Mouse (Mus musculus): ENCODE results near the gene Npr3.
"Not testable (repeated sequence)": the region's sequence is repeated elsewhere in the genome, so short reads cannot be mapped to it uniquely, and the experiment has no call there.

Gene Npr3

DNA sequence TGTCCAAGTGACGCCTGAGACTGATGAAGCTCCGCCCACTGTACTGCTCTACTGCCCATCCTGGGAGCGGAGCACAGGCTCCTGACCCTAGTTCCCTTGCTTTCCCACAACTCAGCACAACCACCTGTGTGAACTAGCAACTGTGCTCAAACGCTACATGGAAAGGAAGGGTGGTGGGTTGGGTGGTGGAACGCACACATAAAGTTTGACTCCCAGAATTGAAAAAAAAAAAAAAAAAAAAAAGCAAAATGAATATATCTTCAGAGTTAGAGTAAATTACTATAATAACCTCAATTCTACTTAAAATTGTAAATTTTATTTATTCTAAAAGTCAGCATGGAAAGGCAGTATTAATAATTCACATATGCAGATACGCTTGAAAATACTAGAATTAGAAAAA lies 25.3 kb downstream of the Npr3 start:
- no peak for DNase-seq (ENCODE audit: low spot score)

DNA sequence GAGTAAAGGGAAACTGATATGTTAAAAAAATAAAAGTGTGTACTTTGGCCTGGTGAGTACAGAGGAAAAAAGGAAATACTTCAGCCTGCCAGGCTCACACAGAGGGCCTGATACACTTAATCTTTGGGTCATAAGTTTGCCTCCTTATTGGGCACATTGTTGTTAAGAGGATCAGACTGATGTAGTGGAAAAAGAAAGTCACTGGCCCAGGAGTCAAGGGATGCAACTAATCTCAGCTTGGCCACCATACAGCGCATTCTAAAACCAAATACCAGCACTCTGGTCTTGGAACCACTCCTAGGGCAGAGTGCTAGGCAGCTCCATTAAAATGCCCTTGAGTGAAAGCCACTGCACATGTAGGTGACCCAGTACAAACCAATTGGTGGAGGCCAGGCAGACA lies 28.8 kb downstream of the Npr3 start:
- DNase-seq (ENCODE audit: low spot score), result no peak

DNA sequence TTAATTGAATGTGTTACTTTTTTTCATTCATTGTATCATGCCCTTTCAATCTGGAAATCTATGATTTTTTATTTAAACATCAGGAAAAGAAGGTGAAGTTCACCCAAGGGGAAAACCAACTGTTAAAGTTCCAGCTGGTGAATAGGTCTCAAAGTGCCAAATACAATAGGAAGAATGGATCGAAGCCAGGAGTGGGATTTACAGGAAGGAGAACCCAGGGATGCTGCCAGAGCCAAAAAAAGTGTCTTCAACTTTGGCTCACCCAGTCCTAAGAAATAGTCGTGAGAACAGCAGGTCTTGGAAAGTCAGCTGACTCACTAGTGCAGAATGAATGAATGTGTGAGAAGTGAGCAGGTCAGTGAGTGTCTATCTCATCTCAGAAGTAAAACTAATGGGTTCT lies 29.8 kb downstream of the Npr3 start:
- DNase-seq (ENCODE audit: low spot score), result no peak

DNA sequence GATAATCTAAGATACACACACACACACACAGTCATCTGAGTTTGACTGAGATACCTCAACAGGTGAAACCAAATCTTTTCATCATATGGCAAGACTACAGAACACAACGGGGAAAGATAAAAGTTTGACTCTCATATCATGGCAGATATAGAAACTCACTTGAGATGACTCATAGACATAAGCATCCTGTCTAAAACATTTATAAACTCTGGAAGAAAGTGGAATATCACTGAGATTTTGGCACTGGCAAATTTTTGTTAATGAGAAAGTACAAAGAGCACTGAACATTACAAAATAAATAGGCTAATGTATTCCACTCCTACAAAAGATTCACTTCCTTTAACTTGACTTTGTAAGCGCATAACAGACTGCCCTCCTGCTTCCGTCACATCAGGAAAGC lies 40.2 kb downstream of the Npr3 start:
- no peak for DNase-seq (ENCODE audit: low spot score)

DNA sequence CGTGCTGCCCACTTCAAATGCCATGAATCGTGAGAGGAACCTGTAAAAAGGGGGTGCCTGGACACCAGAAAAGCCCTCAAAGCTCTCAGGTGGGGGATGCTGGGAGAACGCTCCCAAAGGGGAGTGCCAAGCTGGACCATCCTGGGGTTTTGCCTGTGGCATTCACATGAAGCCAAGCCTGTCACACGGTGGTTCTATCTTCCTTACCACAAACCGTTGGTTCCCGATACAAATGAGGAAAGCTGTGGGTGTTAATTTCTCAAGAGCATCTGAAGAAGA lies 43.6 kb downstream of the Npr3 start:
- DNase-seq (ENCODE audit: low spot score), result no peak

DNA sequence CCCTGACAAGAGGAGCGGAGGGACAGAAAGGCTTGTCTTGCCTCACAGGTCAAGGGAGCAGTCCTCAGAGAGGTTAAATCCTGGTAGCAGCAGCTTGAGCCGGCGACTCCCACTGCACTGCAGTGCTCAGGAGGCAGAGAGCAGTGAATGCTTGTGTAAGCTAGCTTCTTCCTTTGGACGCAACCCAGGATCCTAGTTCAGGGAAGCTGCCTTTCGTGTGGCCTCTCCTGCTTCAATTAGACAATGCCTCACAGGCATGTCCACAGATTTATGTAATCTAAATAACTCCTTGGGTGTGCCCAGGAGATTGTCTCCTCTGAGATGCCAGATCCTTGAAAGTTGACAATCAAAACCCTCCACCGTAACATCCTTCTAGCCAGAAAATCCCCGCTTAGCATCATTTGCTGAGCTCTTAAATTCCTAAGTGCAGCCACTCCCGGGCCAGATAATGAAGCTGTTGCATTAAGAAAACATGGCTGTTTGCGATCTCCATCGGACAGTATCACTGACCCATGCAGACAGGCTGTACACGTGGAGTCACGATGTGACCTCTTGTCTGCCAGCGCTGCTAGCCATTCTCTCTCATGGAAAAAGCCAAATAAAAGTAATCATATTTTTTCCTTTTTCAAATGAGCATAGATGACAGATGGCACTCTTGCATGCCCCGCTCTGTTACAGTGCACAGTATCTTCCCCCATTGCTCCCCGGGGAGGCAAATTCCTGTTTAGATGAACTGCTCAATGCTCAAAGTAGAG lies 44.1 kb downstream of the Npr3 start:
- no peak for DNase-seq (ENCODE audit: low spot score)

DNA sequence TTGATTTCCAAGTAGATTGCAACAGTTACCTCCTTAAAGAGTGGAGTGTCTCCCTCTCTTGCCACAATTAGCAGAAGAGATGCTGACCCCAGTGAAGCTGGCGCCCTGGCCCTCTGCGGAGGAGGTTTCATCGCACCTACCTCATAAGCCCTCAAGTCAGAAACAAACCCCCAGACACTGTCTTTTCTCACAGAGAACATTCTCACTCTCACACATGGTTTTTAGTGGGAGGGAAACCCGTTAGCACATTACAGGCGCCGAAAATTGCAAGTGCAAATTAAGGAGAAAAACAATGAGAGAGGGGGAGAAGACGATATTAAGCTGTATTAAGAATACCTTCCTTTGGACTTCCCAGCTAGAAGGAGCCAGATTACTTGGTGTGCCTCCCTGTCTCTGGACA lies 44.8 kb downstream of the Npr3 start:
- no peak for DNase-seq (ENCODE audit: low spot score)

DNA sequence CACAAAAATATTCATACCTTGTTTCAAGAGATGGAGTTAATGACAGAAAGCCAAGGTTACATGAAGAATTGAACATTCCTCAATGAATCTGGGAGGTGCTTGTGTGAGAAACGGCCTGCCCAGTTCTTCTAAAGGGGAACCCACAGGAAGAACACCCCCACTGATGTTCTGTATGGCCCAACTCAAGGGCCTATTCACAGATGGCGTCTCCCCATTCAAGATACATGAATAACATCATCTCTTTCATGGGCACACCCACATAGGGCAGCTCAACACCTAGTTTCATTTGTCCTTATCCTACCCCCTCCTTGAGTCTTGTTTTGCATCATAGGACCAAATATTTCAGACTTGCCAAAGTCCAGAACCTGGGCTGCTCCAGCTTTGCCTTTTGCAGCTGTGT lies 46.8 kb downstream of the Npr3 start:
- DNase-seq (ENCODE audit: low spot score), result no peak

DNA sequence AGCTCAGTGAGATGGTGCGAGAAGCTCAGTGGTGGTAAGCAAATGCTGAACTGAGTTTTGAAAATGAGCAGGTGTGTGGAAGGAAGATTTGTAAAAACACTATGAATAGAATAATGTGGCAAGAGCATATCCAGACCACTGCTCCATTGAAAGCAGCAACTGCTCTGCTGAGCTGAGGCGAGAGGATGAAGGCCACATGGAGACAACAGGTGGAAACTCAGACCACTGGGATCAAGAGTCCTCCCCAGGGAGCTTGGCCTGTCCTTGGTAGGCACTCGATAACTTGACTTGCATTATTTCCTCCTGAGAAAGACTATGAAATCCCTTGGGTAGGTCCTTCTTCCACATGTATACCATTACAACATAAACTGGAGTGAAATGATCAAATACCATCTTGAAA lies 47.3 kb downstream of the Npr3 start:
- no peak for DNase-seq (ENCODE audit: low spot score)

DNA sequence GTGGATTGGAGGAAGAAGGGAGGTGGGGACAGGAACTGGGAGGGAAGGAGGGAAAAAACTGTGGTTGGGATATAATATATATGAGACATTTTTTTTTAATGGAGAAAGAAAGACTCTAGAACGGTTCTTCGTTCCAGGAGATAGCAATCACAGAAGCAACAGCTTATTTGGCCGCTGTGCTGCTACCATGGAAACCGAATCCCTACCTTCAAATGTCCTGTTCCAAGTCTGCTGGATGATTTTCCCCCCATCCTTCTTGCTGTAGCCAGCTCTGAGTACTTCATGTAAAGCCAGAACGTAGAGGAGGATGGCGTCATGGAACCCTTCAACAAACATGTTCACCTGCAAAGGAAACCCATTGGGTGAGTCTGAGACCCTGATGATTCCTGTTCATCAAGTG lies 48.7 kb downstream of the Npr3 start:
- no peak for DNase-seq (ENCODE audit: low spot score)

DNA sequence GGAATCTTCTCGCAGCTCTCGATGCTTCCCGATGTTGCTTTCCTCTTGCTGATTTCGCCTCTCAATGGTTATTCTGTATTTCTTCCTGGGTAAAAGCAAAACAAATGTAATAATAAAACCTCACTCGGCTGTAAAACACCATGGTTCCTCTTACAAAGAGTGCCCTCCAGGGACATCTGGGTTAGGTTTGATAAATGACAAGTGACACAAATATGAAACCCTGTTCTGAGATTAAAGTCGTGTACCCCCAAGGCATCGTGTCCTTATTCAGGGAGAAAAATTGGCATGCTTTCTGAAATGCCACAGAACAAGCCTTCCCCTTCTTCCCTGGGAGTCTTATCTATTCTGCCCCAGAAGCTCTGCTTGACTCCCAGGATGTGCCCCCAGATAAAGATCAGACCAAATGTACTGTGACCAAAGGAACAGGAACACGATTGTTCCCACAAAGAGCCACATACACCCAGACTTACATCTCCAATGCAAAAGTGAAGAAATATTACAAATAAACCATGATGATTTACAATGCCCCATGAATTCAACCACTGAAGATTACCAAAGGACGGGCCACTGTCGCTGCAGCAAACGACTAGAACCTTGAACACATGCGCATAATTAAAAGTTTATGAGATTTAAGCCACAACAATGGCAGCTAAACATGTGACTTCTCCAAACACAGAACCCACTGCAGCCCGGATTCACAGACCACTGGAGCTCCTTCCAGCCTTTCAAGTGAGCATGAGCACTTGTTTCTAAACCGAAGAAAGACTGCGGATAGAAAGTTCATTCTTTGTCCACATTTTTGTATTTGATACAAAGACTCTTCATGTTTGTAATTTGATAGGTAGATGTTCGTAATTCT lies 61.7 kb downstream of the Npr3 start:
- DNase-seq (ENCODE audit: low spot score), result no peak

DNA sequence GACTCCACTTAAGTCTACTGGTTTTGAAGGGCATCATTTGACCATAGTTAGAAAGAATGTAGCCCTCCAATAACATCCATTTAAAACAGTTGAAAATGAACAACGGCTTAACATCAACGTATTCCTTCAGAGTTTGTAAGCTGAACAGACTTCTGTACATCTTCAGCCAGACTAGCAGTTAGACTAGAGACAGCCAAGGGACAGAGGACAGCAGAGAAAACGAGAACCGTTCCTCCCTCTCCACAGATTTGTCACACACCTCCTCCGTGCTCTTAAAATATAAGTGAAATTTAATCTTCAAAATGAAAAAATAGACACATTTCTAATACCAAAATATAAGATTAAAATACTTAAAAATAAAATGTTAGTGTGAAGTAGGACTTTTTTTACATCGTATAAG lies 63.0 kb downstream of the Npr3 start:
- no peak for DNase-seq (ENCODE audit: low spot score)

DNA sequence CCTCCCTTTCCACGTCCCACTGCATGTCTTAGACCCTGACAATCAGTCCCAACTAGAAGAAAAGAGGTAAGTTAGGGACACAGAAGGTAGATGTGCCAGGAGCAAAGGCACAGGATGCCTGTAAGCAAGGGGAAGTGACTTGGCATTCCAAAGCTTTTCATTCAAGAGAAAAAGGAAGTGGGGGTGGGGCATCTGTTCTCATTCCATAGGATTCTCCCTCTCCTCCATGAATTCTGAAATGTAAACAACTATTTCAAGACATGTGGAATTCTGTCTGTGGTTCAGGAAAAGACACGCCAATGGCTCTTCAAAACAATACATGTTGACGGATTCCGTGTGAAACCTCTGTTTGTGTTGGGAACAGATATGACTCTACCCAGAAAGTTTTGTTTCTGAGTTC lies 65.3 kb downstream of the Npr3 start:
- no peak for DNase-seq (ENCODE audit: low spot score)

DNA sequence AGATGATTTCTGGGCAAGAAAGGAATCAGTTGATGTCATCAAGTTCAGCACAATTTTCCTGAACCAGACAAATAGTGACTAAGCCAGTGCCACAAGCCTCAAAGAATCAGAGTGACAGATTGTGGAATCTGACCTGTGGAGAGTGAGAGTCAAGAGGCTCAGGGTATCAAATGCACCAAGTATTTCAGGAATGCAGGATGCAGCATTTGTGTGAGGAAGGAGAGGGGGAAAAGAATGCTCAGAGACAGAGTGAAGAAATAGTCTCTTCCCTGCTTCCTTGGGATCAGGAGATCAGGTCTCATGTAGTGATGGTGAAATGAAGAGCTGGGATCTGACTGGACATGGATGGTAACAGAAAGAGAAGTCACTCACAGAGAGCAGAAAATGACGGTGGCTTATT lies 71.2 kb downstream of the Npr3 start:
- DNase-seq (ENCODE audit: low spot score), result no peak

DNA sequence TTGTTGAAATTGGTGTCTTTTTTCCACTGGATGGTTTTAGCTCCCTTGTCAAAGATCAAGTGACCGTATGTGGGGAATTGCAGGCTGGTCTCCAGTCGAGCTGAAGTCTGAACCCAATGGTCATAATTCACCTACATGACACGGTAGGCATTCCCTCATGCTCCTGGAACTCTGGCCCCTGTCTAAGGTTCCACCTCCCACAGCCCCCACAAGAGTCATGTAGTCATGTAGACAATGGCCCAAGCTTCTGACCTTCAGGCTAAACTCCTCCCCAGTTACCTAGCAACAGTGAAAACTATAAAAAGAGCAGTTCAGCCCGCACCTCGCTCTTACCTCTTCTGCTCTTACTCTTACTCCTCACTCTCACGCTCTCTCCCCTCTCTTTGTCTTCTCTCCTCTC lies 84.7 kb downstream of the Npr3 start:
- not testable (repeated sequence) for DNase-seq (ENCODE audit: low spot score)

DNA sequence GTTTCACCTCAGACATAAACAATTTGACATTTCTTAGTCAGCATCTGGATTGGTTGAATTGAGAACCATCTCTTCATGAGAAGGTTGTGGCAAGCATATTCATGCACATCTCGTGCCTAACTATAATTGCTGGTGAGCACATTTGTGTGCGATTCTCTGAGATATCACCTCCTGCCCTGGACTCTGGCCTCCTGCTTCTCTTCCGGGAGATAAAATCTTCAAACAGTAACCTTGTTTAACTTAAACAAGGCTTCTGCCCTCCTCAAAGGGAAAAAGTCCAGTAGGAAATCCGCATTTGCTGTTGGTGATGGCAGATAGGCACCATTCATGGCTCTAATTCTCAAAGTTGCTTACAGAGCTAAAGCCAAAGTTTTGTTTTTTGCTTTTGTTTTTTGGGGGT lies 91.5 kb downstream of the Npr3 start:
- DNase-seq (ENCODE audit: low spot score), result no peak

DNA sequence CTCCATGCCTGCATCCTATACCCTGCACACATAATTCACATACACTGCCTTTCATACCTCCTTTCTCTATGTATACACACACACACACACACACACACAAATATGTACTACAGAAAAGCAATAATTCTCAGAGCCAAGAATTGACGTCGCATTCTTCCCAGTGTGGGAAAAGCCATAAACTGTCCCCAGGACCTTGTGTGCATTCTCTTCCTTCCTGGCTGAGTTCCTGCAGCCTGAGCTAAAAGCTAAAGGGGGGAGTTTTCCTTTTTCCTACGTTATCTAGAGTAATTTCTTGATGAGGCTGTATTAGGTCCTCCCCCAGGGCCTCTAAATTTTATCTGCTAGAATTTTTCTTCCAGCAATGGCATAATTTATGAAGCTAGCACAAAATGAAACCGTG lies 103.5 kb downstream of the Npr3 start:
- no peak for DNase-seq (ENCODE audit: low spot score)

DNA sequence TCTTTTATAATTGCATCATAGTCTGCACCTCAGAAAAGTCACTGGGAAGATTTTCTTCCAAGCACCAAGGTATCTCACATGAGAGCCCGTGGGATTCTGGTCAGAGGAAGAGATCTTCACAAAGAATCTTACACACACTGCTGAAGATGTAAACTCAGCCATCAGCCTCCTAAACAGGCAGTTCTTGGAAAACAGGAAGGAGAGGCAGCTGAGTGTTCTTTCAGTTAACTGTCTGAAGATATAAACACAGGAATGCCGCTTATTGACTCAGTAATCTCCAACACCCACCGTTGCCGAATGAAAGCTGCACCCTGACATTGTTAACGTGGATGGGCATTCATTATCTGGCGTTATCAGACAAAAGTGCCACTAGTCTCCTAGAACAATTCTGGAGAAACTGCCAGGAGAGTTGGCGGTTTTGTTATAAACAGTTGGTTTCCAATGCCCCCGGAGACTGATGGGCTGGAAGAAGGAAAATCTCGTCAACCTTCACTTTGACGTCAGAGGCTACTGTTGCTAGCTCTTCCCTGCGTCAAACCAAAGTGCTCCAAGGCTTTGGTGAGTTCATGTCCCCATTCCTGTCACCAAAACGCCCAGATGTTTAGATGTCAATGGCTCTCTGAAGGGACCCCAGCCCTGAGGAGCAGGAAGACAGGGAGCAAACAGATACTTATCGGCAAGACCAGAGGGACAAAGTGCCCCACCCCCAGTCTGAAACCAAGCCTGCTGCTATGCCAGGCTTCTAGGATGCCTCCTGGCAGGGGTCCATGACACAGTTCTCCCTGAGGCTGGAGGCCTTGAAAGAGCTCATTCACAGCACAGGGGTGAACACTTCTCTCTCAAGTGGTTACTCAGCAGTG lies 105.0 kb downstream of the Npr3 start:
- DNase-seq (ENCODE audit: low spot score), result no peak

DNA sequence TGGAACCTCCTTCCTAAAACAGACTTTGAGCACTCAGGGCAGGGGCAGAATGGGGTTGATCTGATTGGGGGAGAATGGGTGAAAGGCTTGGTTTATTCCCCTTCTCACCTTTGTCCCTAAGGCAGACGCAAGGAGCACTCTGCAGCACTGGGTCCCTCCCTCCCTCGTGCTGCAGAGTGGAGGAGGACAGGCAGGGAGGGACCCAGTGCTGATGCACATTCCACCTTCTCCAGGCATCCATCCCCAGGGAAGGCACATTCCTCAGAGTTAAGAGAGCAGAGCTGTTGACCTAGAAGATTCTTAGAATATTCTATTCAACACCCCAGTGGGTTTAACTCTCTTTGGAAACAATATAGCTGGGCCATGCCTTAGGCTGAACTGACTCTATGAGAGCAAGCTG lies 112.5 kb downstream of the Npr3 start:
- DNase-seq (ENCODE audit: low spot score), result no peak

Data from spleen, adult 12 weeks (tissue).